Mouse (Mus musculus): ENCODE measurements around the gene Gm12184. TPM values are rescaled to one million over a fixed set of nuclear protein-coding genes. Genes with fewer than 3 reads are reported as not detected.

Gene Gm12184
- total and polyA plus RNA-seq, 2 experiments from 2014 or later, result 1.8 to 2.7 TPM

DNA sequence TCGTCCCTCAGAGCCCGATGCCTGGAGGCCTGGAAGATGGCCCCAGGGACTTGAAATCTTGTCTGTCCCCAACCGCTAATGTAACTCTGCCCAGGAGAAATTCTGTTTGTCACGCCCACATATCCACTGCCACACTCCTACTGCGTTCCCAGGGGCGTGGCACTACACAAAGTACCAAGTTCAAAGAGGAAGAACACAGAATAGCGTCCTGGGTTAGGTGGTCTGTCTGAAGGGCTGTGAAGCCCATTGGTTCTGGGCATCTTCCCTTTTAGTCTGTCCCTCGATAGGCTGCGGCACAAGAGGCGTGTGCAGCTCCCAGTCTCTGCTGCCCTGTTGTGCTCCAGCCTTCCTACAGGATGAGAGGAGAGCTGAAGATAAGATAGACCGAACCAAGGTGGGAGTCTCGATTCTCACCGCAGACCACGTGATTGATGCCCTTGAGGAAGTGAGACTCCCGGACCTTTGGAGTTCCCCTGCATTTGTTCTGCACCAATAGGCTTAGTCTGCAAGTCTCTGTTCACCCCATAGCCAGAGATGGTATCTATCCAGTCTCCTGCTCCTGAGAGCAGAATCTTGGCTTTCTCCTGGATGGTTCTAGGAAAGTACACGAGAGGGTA is 11.8 kb upstream of the Gm12184 start:
- ATAC-seq (ENCODE audit: insufficient read depth, low read depth), result peak; percentile 18; the same call in 1 of the 2 replicates
- Histone ChIP-seq H3K4me3 (ENCODE audit: low read depth, low read length) (peak overlapping the region; percentile 61), H3K27me3 (ENCODE audit: control insufficient read depth, insufficient read depth, low read length) (no peaks in the 10 kb centered on the region), H3K4me2 (ENCODE audit: low read depth, low read length) (peak overlapping the region; percentile 81), H3K36me3 (replicated peaks; ENCODE audit: control insufficient read depth, insufficient read depth, low read length) (no peaks in the 10 kb centered on the region), H3K27ac (ENCODE audit: low read depth) (0 out of 2 replicates have a peak overlapping the region, but pooled peaks have one; percentile 59), H3K9me3 (replicated peaks; ENCODE audit: control insufficient read depth, low read length) (no peaks in the 10 kb centered on the region), H3K9ac (replicated peaks; ENCODE audit: low read depth, low read length) (peak overlapping the region; percentile 66), H3K4me1 (ENCODE audit: control insufficient read depth, insufficient read depth) (peaks cover 12% of the 10 kb centered on the region)
- 2% methylated on average over 16 of the region's 16 CpGs for WGBS
- TF ChIP-seq CTCF (IDR thresholded peaks at IDR 0.05; ENCODE audit: low read depth) (no peak), EP300 (IDR thresholded peaks at IDR 0.05; ENCODE audit: low read depth) (no peak)
- no peak for DNase-seq (ENCODE audit: low spot score)

- Histone ChIP-seq H3K9ac (replicated peaks; ENCODE audit: low read depth, low read length) (peak overlapping the region; percentile 66), H3K4me3 (ENCODE audit: low read depth, low read length) (peak overlapping the region; percentile 61), H3K27ac (ENCODE audit: low read depth) (peak overlapping the region; percentile 59), H3K27me3 (ENCODE audit: control insufficient read depth, insufficient read depth, low read length) (no peaks in the 10 kb centered on the region), H3K9me3 (replicated peaks; ENCODE audit: control insufficient read depth, low read length) (no peaks in the 10 kb centered on the region), H3K4me1 (ENCODE audit: control insufficient read depth, insufficient read depth) (peaks cover 12% of the 10 kb centered on the region), H3K36me3 (replicated peaks; ENCODE audit: control insufficient read depth, insufficient read depth, low read length) (no peaks in the 10 kb centered on the region), H3K4me2 (ENCODE audit: low read depth, low read length) (peak overlapping the region; percentile 81)
- DNase-seq (ENCODE audit: low spot score) (no peak), ATAC-seq (ENCODE audit: insufficient read depth, low read depth) (peak; percentile 28)
- WGBS, result 1% methylated on average over 62 of the region's 77 CpGs
- TF ChIP-seq CTCF (IDR thresholded peaks at IDR 0.05; ENCODE audit: low read depth), result no peak
- TF ChIP-seq EP300 (IDR thresholded peaks at IDR 0.05; ENCODE audit: low read depth), result no peak
Observed at GRCm38 (mm10) chr11:48837310-48838180, 11.1 kb upstream of the Gm12184 start.

DNA sequence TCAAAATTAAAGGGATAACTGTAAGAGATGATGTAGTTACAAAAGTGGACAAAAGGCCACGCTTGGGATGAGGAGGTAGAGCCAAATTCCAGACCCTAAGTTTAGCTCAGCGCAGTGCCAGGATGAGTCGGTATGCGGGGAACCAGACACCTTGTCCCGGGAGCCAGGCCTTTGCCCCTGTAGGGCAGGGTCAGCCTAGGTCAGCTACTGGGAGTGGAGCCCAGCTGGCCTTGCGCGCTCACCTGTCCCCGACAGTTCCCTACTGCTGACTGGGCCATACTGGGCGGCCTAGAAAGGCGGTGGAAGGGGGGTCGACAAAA is 10.5 kb upstream of the Gm12184 start:
- Histone ChIP-seq H3K4me1 (ENCODE audit: control insufficient read depth, insufficient read depth) (peaks cover 12% of the 10 kb centered on the region), H3K9me3 (replicated peaks; ENCODE audit: control insufficient read depth, low read length) (no peaks in the 10 kb centered on the region), H3K36me3 (replicated peaks; ENCODE audit: control insufficient read depth, insufficient read depth, low read length) (no peaks in the 10 kb centered on the region), H3K27me3 (ENCODE audit: control insufficient read depth, insufficient read depth, low read length) (no peaks in the 10 kb centered on the region), H3K27ac (ENCODE audit: low read depth) (peak overlapping the region; percentile 59; the same call in 1 of the 2 replicates), H3K9ac (replicated peaks; ENCODE audit: low read depth, low read length) (peak overlapping the region; percentile 66), H3K4me2 (ENCODE audit: low read depth, low read length) (peak overlapping the region; percentile 81), H3K4me3 (ENCODE audit: low read depth, low read length) (peak overlapping the region; percentile 61)
- ATAC-seq (ENCODE audit: insufficient read depth, low read depth) (no peak; the same call in 1 of the 2 replicates), DNase-seq (ENCODE audit: low spot score) (no peak)
- 20% methylated on average over 11 of the region's 11 CpGs for WGBS
- TF ChIP-seq CTCF (IDR thresholded peaks at IDR 0.05; ENCODE audit: low read depth), result no peak
- TF ChIP-seq EP300 (IDR thresholded peaks at IDR 0.05; ENCODE audit: low read depth), result no peak

- ATAC-seq (ENCODE audit: insufficient read depth, low read depth), result no peak
- no peaks in the 10 kb centered on the region for H3K36me3 ChIP-seq (replicated peaks; ENCODE audit: control insufficient read depth, insufficient read depth, low read length)
- no peak overlapping the region for H3K27ac ChIP-seq (ENCODE audit: low read depth)
- H3K9me3 ChIP-seq (replicated peaks; ENCODE audit: control insufficient read depth, low read length), result no peaks in the 10 kb centered on the region
- H3K4me2 ChIP-seq (ENCODE audit: low read depth, low read length), result no peak overlapping the region
- TF ChIP-seq CTCF (IDR thresholded peaks at IDR 0.05; ENCODE audit: low read depth) (no peak), EP300 (IDR thresholded peaks at IDR 0.05; ENCODE audit: low read depth) (no peak)
- H3K4me1 ChIP-seq (ENCODE audit: control insufficient read depth, insufficient read depth), result peaks cover 12% of the 10 kb centered on the region
- DNase-seq (ENCODE audit: low spot score), result no peak
- no peak overlapping the region for H3K9ac ChIP-seq (replicated peaks; ENCODE audit: low read depth, low read length)
- H3K4me3 ChIP-seq (ENCODE audit: low read depth, low read length), result no peak overlapping the region
- 68% methylated on average over 6 of the region's 6 CpGs for WGBS
- no peaks in the 10 kb centered on the region for H3K27me3 ChIP-seq (ENCODE audit: control insufficient read depth, insufficient read depth, low read length)
Observed at GRCm38 (mm10) chr11:48835923-48836322, 9.5 kb upstream of the Gm12184 start.

DNA sequence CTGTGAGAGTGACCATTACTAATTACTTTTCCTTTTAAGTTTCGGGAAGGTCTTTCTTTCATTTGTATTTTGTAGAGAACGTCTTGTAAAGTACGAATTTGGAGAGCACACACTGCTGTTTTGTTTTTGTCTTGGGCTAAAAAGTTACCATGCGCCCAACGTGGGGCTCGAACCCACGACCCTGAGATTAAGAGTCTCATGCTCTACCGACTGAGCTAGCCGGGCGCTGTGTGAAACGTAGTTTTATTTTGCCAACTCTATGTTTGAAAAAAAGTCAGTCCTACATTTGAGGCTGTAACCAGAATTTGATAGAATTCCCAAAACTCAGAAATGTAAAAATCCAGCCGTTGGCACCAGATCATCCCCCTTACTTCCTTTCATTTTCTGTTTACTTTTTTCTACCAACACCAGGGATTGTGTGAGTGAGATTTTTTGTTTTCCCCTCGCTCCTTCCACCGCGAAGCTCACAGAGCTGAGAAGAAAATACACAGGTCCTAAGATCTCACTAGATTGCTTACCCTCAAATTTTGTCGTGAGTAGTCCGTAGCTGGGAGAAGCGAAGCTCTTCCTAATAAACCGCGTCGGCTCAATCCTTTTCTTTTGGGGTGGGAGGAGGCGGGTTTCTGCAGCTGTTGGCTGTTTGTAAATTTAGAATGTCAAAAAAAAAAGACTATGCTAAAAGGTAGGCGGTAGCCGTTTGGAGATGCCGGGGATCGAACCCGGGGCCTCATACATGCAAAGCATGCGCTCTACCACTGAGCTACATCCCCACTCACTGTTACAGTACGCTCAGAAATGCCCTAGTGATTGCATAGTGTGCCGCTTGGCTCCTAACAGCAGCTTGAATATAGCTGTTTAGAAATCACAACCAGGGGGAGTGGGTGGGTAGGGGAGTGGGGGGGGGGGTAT is 7.5 kb upstream of the Gm12184 start:
- peak overlapping the region; percentile 83 for H3K27ac ChIP-seq (ENCODE audit: low read depth)
- H3K4me3 ChIP-seq (ENCODE audit: low read depth, low read length), result peak overlapping the region; percentile 70
- TF ChIP-seq EP300 (IDR thresholded peaks at IDR 0.05; ENCODE audit: low read depth) (no peak), CTCF (IDR thresholded peaks at IDR 0.05; ENCODE audit: low read depth) (no peak)
- peaks cover 18% of the 10 kb centered on the region for H3K4me1 ChIP-seq (ENCODE audit: control insufficient read depth, insufficient read depth)
- WGBS, result under 1% methylated on average over 30 of the region's 30 CpGs
- H3K4me2 ChIP-seq (ENCODE audit: low read depth, low read length), result peak overlapping the region; percentile 72
- H3K27me3 ChIP-seq (ENCODE audit: control insufficient read depth, insufficient read depth, low read length), result no peaks in the 10 kb centered on the region
- H3K9ac ChIP-seq (replicated peaks; ENCODE audit: low read depth, low read length), result peak overlapping the region; percentile 65
- ATAC-seq (ENCODE audit: insufficient read depth, low read depth), result peak; percentile 82
- H3K36me3 ChIP-seq (replicated peaks; ENCODE audit: control insufficient read depth, insufficient read depth, low read length), result no peaks in the 10 kb centered on the region
- no peaks in the 10 kb centered on the region for H3K9me3 ChIP-seq (replicated peaks; ENCODE audit: control insufficient read depth, low read length)
- DNase-seq (ENCODE audit: low spot score), result peak; percentile 78

Data from heart, postnatal 0 days (tissue).